Mouse (Mus musculus) ES-E14 (cell line): ENCODE measurements around the gene Ntm.

Experiments
- CHD2 ChIP-seq: IDR thresholded peaks from 2 replicates; pipeline ENCODE4 v1.6.1; 2014; ENCODE audit warnings: mild to moderate bottlenecking, low read depth, low read length, inconsistent platforms
- HCFC1 ChIP-seq: IDR thresholded peaks from 2 replicates; pipeline ENCODE4 v1.6.1; 2012; ENCODE audit warnings: low read length, inconsistent platforms, borderline replicate concordance; ENCODE audit not compliant: insufficient read depth
- MAFK ChIP-seq: IDR thresholded peaks from 2 replicates; pipeline ENCODE4 v1.6.1; 2014; ENCODE audit warnings: mild to moderate bottlenecking, low read depth, low read length, inconsistent platforms; ENCODE audit not compliant: insufficient read depth
- ZC3H11A ChIP-seq: IDR thresholded peaks from 2 replicates; pipeline ENCODE4 v1.6.1; 2012; ENCODE audit warnings: low read depth, mild to moderate bottlenecking, inconsistent platforms, low read length, borderline replicate concordance
- ZNF384 ChIP-seq: IDR thresholded peaks from 2 replicates; pipeline ENCODE4 v1.6.1; 2012; ENCODE audit warnings: low read depth, low read length, inconsistent platforms

DNA sequence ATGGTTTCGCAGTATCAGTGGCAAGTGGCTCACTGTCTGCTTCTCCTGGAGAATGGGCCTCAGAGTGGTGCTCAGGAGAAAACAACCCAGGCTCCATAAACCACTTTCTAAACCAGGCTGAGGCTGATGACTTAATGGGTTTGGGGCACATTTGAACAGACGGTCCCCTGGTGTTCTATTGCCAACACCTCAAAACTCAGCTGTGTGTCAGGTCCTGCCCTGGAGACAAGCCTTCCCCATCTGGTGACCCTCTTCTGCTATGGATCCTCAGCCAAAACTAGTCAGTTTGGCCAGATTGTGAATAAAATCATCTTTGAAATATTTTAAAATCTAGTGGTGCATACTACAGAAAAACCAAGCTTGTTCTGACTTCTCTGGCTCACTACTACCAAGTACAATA is 907.3 kb downstream of the Ntm start:
- TF ChIP-seq ZNF384 (no peak), CHD2 (no peak), MAFK (no peak), HCFC1 (no peak), ZC3H11A (no peak)
